Mouse (Mus musculus) limb, embryonic 13.5 days (tissue): ENCODE measurements around the gene Gsdme. TPM values are rescaled to one million over a fixed set of nuclear protein-coding genes. Genes with fewer than 3 reads are reported as not detected.

Experiments
- ATAC-seq: fragments of 200-750 bp; cut with Nextera tagmentation; 2 replicates; pipeline ENCODE4 v1.8.0; 2017; ENCODE audit warnings: low read depth, moderate number of reproducible peaks, moderate TSS enrichment; ENCODE audit not compliant: low FRiP score
- H3K27ac ChIP-seq: fragments of 300-500 bp; sonication (generic); 2 replicates; pipeline ENCODE4 v1.5.1; 2015; ENCODE audit warnings: inconsistent platforms, mild to moderate bottlenecking, moderate library complexity
- H3K27me3 ChIP-seq: fragments of 300-500 bp; sonication (generic); 2 replicates; pipeline ENCODE4 v1.6.1; 2015; ENCODE audit warnings: mild to moderate bottlenecking, inconsistent platforms
- H3K36me3 ChIP-seq: fragments of 300-500 bp; sonication (generic); 2 replicates; pipeline ENCODE4 v1.6.1; 2015; ENCODE audit warnings: inconsistent platforms, mild to moderate bottlenecking, moderate library complexity
- H3K4me1 ChIP-seq: fragments of 300-500 bp; sonication (generic); 2 replicates; pipeline ENCODE4 v1.6.1; 2015; ENCODE audit warnings: inconsistent platforms
- H3K4me2 ChIP-seq: fragments of 300-500 bp; sonication (generic); replicated peaks from 2 replicates; pipeline ENCODE4 v1.6.1; 2015; ENCODE audit warnings: inconsistent platforms, mild to moderate bottlenecking, moderate library complexity
- H3K4me3 ChIP-seq: fragments of 300-500 bp; sonication (generic); 2 replicates; pipeline ENCODE4 v1.5.1; 2015; ENCODE audit warnings: moderate library complexity, mild to moderate bottlenecking, inconsistent platforms
- H3K9ac ChIP-seq: fragments of 300-500 bp; sonication (generic); 2 replicates; pipeline ENCODE4 v1.6.1; 2015; ENCODE audit warnings: mild to moderate bottlenecking, inconsistent platforms
- H3K9me3 ChIP-seq: fragments of 300-500 bp; sonication (generic); 2 replicates; pipeline ENCODE4 v1.6.1; 2016; ENCODE audit warnings: inconsistent platforms
- WGBS: fragments of 180-500 bp; shearing (Covaris S2); methylation state at CpG from one replicate; pipeline ENCODE4 v1.1.7; 2015; 5-methylcytosine and 5-hydroxymethylcytosine counted together
- polyA plus RNA-seq: library from polyadenylated mRNA; unstranded; fragments of >200 nt; fragmentation: Nextera tagmentation; extraction: Ambion mirVana; gene quantifications from 2 replicates; pipeline ENCODE4 v1.2.1, GENCODE M21; 2015

Gsdme gene
- polyA plus RNA-seq, 1 experiment from 2014 or later, result 51.0 TPM

DNA sequence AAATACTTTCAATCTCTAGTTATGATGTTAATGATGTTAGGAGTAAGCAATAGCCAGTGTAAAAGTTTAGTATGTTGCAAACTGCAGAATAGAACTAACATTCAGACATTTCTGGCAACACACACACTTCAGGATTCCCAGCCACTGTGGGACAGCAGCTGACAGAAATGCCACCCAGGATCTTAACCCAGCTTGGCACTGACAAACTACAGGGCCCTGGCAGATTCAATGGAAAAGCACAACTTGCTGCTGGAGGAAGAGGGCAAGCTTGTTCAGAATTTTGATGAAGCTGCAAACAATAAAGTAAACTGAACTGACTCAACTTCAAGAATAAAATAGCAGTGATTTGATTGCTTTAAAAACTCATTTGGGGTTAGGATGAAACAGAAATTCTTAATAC lies 93.9 kb downstream of the Gsdme start:
- peaks cover 3% of the 10 kb centered on the region; the same call in 1 of the 2 replicates for H3K9me3 ChIP-seq
- no peak for ATAC-seq
- H3K27ac ChIP-seq, result no peak overlapping the region
- H3K36me3 ChIP-seq, result peaks cover 23% of the 10 kb centered on the region
- H3K4me2 ChIP-seq, result no peak overlapping the region
- H3K9ac ChIP-seq, result no peak overlapping the region
- H3K4me3 ChIP-seq, result no peak overlapping the region
- H3K27me3 ChIP-seq, result no peaks in the 10 kb centered on the region
- no peaks in the 10 kb centered on the region for H3K4me1 ChIP-seq

GRCm38 (mm10) chr6:50168821-50169220 lies 94.8 kb downstream of the Gsdme start:
- Histone ChIP-seq H3K4me3 (no peak overlapping the region), H3K27ac (no peak overlapping the region), H3K27me3 (no peaks in the 10 kb centered on the region), H3K36me3 (peaks cover 18% of the 10 kb centered on the region), H3K9ac (no peak overlapping the region), H3K9me3 (peaks cover 3% of the 10 kb centered on the region; the same call in 1 of the 2 replicates), H3K4me2 (no peak overlapping the region), H3K4me1 (no peaks in the 10 kb centered on the region)
- WGBS, result 86% methylated on average over 4 of the region's 4 CpGs
- ATAC-seq, result no peak

DNA sequence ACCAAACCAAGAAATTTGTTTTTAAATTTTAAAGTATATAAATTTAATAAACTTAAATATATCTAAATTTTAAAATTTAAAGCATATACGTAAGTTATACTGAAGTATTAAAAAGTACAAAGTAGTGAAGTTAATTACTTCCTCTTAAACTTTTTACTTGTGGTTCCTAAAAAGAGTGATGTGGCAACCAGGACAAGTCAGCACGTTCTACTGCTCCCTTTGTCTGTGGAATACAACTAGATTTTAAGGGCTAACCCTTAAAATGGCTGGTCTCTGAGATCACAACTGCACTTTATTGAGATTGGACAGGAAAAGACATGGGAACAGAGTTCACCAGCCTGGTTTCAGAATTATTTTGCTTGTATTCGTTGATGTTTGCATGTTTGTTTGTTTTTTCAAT lies 100.6 kb downstream of the Gsdme start:
- 81% methylated on average over 3 of the region's 3 CpGs for WGBS
- no peak for ATAC-seq

GRCm38 (mm10) chr6:50159842-50160241 lies 103.8 kb downstream of the Gsdme start:
- H3K27ac ChIP-seq, result no peak overlapping the region
- WGBS, result 87% methylated on average over 6 of the region's 6 CpGs
- no peak overlapping the region for H3K4me3 ChIP-seq
- no peak for ATAC-seq
- H3K27me3 ChIP-seq, result no peaks in the 10 kb centered on the region
- peaks cover 3% of the 10 kb centered on the region; the same call in 1 of the 2 replicates for H3K36me3 ChIP-seq
- no peaks in the 10 kb centered on the region for H3K4me1 ChIP-seq
- H3K4me2 ChIP-seq, result no peak overlapping the region
- no peaks in the 10 kb centered on the region for H3K9me3 ChIP-seq
- no peak overlapping the region for H3K9ac ChIP-seq

More for the DNA sequence above, 100.6 kb downstream of the Gsdme start:
- Histone ChIP-seq H3K27me3 (no peaks in the 10 kb centered on the region), H3K36me3 (peaks cover 8% of the 10 kb centered on the region; the same call in 1 of the 2 replicates), H3K4me1 (no peaks in the 10 kb centered on the region), H3K27ac (no peak overlapping the region), H3K9me3 (no peaks in the 10 kb centered on the region), H3K9ac (no peak overlapping the region), H3K4me2 (no peak overlapping the region), H3K4me3 (no peak overlapping the region)

DNA sequence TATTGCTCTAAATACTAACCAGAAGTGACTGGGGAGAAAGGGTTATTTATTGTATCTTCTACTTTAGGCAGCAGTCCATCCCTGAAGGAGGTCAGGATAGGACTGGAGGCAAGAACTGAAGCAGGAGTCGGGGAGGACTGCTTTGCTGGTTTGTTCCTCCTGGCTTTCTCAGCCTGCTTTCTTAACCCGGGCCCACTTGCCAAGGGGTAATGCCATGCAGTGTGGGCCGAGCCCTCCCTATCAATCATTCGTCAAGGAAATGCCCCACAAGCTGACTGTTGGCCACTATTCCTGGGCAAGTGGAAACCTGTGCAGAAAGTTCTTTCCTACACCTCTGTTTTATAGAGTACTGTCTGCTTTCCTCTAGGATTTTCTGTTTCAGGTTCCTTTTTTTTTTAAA lies 114.3 kb downstream of the Gsdme start:
- Histone ChIP-seq H3K4me1 (no peaks in the 10 kb centered on the region), H3K9ac (no peak overlapping the region), H3K4me3 (no peak overlapping the region), H3K4me2 (no peak overlapping the region), H3K36me3 (peaks cover 4% of the 10 kb centered on the region; the same call in 1 of the 2 replicates), H3K27me3 (no peaks in the 10 kb centered on the region), H3K27ac (no peak overlapping the region), H3K9me3 (no peaks in the 10 kb centered on the region)
- WGBS, result 87% methylated on average over 4 of the region's 4 CpGs
- no peak for ATAC-seq

GRCm38 (mm10) chr6:50146158-50146557 lies 117.5 kb downstream of the Gsdme start:
- Histone ChIP-seq H3K27ac (no peak overlapping the region), H3K4me1 (no peaks in the 10 kb centered on the region), H3K4me2 (no peak overlapping the region), H3K9ac (no peak overlapping the region), H3K9me3 (no peaks in the 10 kb centered on the region), H3K36me3 (peaks cover 4% of the 10 kb centered on the region; the same call in 1 of the 2 replicates), H3K27me3 (no peaks in the 10 kb centered on the region), H3K4me3 (no peak overlapping the region)
- no peak for ATAC-seq

- Histone ChIP-seq H3K9me3 (no peaks in the 10 kb centered on the region), H3K27me3 (no peaks in the 10 kb centered on the region), H3K4me2 (no peak overlapping the region), H3K27ac (no peak overlapping the region; the same call in 1 of the 2 replicates), H3K36me3 (no peaks in the 10 kb centered on the region), H3K4me1 (peaks cover 18% of the 10 kb centered on the region), H3K4me3 (no peak overlapping the region), H3K9ac (no peak overlapping the region)
- 85% methylated on average over 3 of the region's 3 CpGs for WGBS
- no peak for ATAC-seq
These were observed 124.1 kb downstream of the Gsdme start for GRCm38 (mm10) chr6:50139526-50139925.

Other genes with a start within 250 kb of the Gsdme start
- gene Mpp6, start 153.6 kb downstream of the Gsdme start, polyA plus RNA-seq, result 74.2 and 77.1 TPM in 2 replicates
- 14.0 and 15.3 TPM in 2 replicates for gene Osbpl3, start 192.3 kb upstream of the Gsdme start, polyA plus RNA-seq